Mouse (Mus musculus) v-Abl transformed pro-B cells (cell line): ENCODE results near the gene Fam20a.

ENCODE experiments used
- in situ Hi-C, 2 experiments: fragments of 400-800 bp; cut with MboI; formaldehyde crosslinking; loops; one replicate each; pipeline ENCODE4 v1.15.1; 2025; ENCODE audit not compliant: unreplicated experiment in 2 of 2

Fam20a gene

GRCm38 (mm10) chr11:109667371-109667770, 54.7 kb downstream of the Fam20a start:
- in situ Hi-C loops, result loop anchor here in 1 of 2 experiments (25.0 kb wide), 1 partner anchor 1320 kb away; no protein-coding TSS in a partner anchor

- in situ Hi-C loops, result loop anchor here in 1 of 2 experiments (25.0 kb wide), 1 partner anchor 1321 kb away; no protein-coding TSS in a partner anchor
Observed at GRCm38 (mm10) chr11:109666411-109666810, 55.7 kb downstream of the Fam20a start.

- in situ Hi-C loops, result loop anchor here in 1 of 2 experiments (25.0 kb wide), 1 partner anchor 1322 kb away; no protein-coding TSS in a partner anchor
Observed at GRCm38 (mm10) chr11:109665424-109665823, 56.7 kb downstream of the Fam20a start.

GRCm38 (mm10) chr11:109664293-109664692, 57.8 kb downstream of the Fam20a start:
- in situ Hi-C loops, result loop anchor here in 1 of 2 experiments (25.0 kb wide), 1 partner anchor 1323 kb away; no protein-coding TSS in a partner anchor

GRCm38 (mm10) chr11:109660526-109660925, 61.6 kb downstream of the Fam20a start:
- in situ Hi-C loops, result loop anchor here in 1 of 2 experiments (25.0 kb wide), 1 partner anchor 1327 kb away; no protein-coding TSS in a partner anchor

- in situ Hi-C loops, result loop anchor here in 1 of 2 experiments (25.0 kb wide), 1 partner anchor 1331 kb away; no protein-coding TSS in a partner anchor
Observed at GRCm38 (mm10) chr11:109656232-109656631, 65.8 kb downstream of the Fam20a start.

GRCm38 (mm10) chr11:109654581-109654980, 67.5 kb downstream of the Fam20a start:
- in situ Hi-C loops, result loop anchor here in 1 of 2 experiments (25.0 kb wide), 1 partner anchor 1333 kb away; no protein-coding TSS in a partner anchor

GRCm38 (mm10) chr11:109653201-109653600, 68.9 kb downstream of the Fam20a start:
- in situ Hi-C loops, result loop anchor here in 1 of 2 experiments (25.0 kb wide), 1 partner anchor 1334 kb away; no protein-coding TSS in a partner anchor

- in situ Hi-C loops, result loop anchor here in 1 of 2 experiments (25.0 kb wide), 1 partner anchor 1335 kb away; no protein-coding TSS in a partner anchor
Observed at GRCm38 (mm10) chr11:109652505-109652904, 69.6 kb downstream of the Fam20a start.

- in situ Hi-C loops, result loop anchor here in 1 of 2 experiments (25.0 kb wide), 1 partner anchor 1336 kb away; no protein-coding TSS in a partner anchor
Observed at GRCm38 (mm10) chr11:109651566-109652024, 70.5 kb downstream of the Fam20a start.

GRCm38 (mm10) chr11:109650788-109651565, 71.1 kb downstream of the Fam20a start:
- in situ Hi-C loops, result loop anchor here in 1 of 2 experiments (25.0 kb wide), 1 partner anchor 1336 kb away; no protein-coding TSS in a partner anchor

- in situ Hi-C loops, result loop anchor here in 1 of 2 experiments (25.0 kb wide), 1 partner anchor 1337 kb away; no protein-coding TSS in a partner anchor
Observed at GRCm38 (mm10) chr11:109649975-109650701, 71.9 kb downstream of the Fam20a start.

- in situ Hi-C loops, result no loop called here
Observed at GRCm38 (mm10) chr11:109649206-109649605, 72.9 kb downstream of the Fam20a start, which contains the start of gene Prkar1a. Prkar1a (plus strand) TSS chr11:109649405.

- in situ Hi-C loops, result no loop called here
Observed at GRCm38 (mm10) chr11:109648510-109648909, 73.6 kb downstream of the Fam20a start.

GRCm38 (mm10) chr11:109641498-109642222, 80.4 kb downstream of the Fam20a start:
- in situ Hi-C loops, result no loop called here

- in situ Hi-C loops, result no loop called here
Observed at GRCm38 (mm10) chr11:109635871-109636395, 86.1 kb downstream of the Fam20a start.

GRCm38 (mm10) chr11:109634928-109635327, 87.2 kb downstream of the Fam20a start:
- in situ Hi-C loops, result no loop called here

- in situ Hi-C loops, result no loop called here
Observed at GRCm38 (mm10) chr11:109629021-109629521, 93.0 kb downstream of the Fam20a start.

- in situ Hi-C loops, result no loop called here
Observed at GRCm38 (mm10) chr11:109628099-109628498, 94.0 kb downstream of the Fam20a start.
